Mouse (Mus musculus) testis, adult 2 months (tissue): ENCODE measurements around the gene Ctdsp2. TPM values are rescaled to one million over a fixed set of nuclear protein-coding genes. Genes with fewer than 3 reads are reported as not detected.

Source experiments
- H3K27ac ChIP-seq: fragments of 200-500 bp; 2 replicates; pipeline ENCODE4 v1.5.1; 2012; ENCODE audit warnings: low read depth, low read length; ENCODE audit not compliant: control insufficient read depth, insufficient read depth
- H3K27me3 ChIP-seq: fragments of 200-500 bp; 2 replicates; pipeline ENCODE4 v1.6.1; 2012; ENCODE audit warnings: mild to moderate bottlenecking, low read length, moderate library complexity; ENCODE audit not compliant: control insufficient read depth, insufficient read depth
- H3K36me3 ChIP-seq: fragments of 200-500 bp; 2 replicates; pipeline ENCODE4 v1.6.1; 2012; ENCODE audit warnings: mild to moderate bottlenecking, low read length; ENCODE audit not compliant: control insufficient read depth, insufficient read depth
- H3K4me1 ChIP-seq: fragments of 200-500 bp; 2 replicates; pipeline ENCODE4 v1.6.1; 2012; ENCODE audit warnings: low read length; ENCODE audit not compliant: control insufficient read depth, insufficient read depth
- H3K4me3 ChIP-seq: fragments of 200-500 bp; 2 replicates; pipeline ENCODE4 v1.5.1; 2012; ENCODE audit warnings: low read depth, mild to moderate bottlenecking, low read length, moderate library complexity, mixed read lengths; ENCODE audit not compliant: control insufficient read depth
- CTCF ChIP-seq: fragments of 200-500 bp; IDR thresholded peaks from 2 replicates; pipeline ENCODE4 v1.5.1; 2012; ENCODE audit warnings: low read depth, mild to moderate bottlenecking, inconsistent platforms, low read length, moderate library complexity; ENCODE audit not compliant: control insufficient read depth, insufficient read depth, insufficient replicate concordance
- POLR2A ChIP-seq: fragments of 200-500 bp; IDR thresholded peaks from 2 replicates; pipeline ENCODE4 v1.6.1; 2012; ENCODE audit warnings: low read depth, mild to moderate bottlenecking, inconsistent platforms, low read length, moderate library complexity; ENCODE audit not compliant: control insufficient read depth
- polyA plus RNA-seq: library from polyadenylated mRNA; depleted of rRNA; stranded (reverse); fragments of >200 nt; gene quantifications from 2 replicates; pipeline ENCODE4 v1.2.3, GENCODE M21; 2012

Ctdsp2 gene
- polyA plus RNA-seq, 1 experiment: 39.4 TPM

- no peak overlapping the region for H3K27ac ChIP-seq
- H3K4me3 ChIP-seq: no peak overlapping the region
- no peaks in the 10 kb centered on the region for H3K36me3 ChIP-seq
- no peaks in the 10 kb centered on the region; the same call in 1 of the 2 replicates for H3K27me3 ChIP-seq
- H3K4me1 ChIP-seq: peaks cover 16% of the 10 kb centered on the region
- TF ChIP-seq CTCF (no peak), POLR2A (no peak)
These were observed 15.6 kb upstream of the Ctdsp2 start for GRCm38 (mm10) chr10:126962966-126963330.

GRCm38 (mm10) chr10:126963821-126964220, 14.7 kb upstream of the Ctdsp2 start:
- no peak for TF ChIP-seq POLR2A
- TF ChIP-seq CTCF: no peak
- H3K36me3 ChIP-seq: no peaks in the 10 kb centered on the region
- H3K4me3 ChIP-seq: no peak overlapping the region
- peaks cover 16% of the 10 kb centered on the region for H3K4me1 ChIP-seq
- H3K27ac ChIP-seq: no peak overlapping the region
- H3K27me3 ChIP-seq: no peaks in the 10 kb centered on the region; the same call in 1 of the 2 replicates

- TF ChIP-seq CTCF (no peak), POLR2A (no peak)
- Histone ChIP-seq H3K27ac (peak overlapping the region; percentile 32; the same call in 1 of the 2 replicates), H3K4me1 (peaks cover 15% of the 10 kb centered on the region), H3K4me3 (peak overlapping the region; percentile 5; the same call in 1 of the 2 replicates), H3K27me3 (no peaks in the 10 kb centered on the region), H3K36me3 (no peaks in the 10 kb centered on the region)
These were observed 7.0 kb upstream of the Ctdsp2 start for GRCm38 (mm10) chr10:126971363-126972050.

GRCm38 (mm10) chr10:126972051-126972725, 6.3 kb upstream of the Ctdsp2 start:
- peak overlapping the region; percentile 5; the same call in 1 of the 2 replicates for H3K4me3 ChIP-seq
- H3K27ac ChIP-seq: no peak overlapping the region
- no peaks in the 10 kb centered on the region for H3K36me3 ChIP-seq
- no peaks in the 10 kb centered on the region for H3K27me3 ChIP-seq
- peaks cover 15% of the 10 kb centered on the region for H3K4me1 ChIP-seq
- TF ChIP-seq POLR2A (no peak), CTCF (no peak)

- Histone ChIP-seq H3K27ac (no peak overlapping the region), H3K4me3 (no peak overlapping the region), H3K27me3 (no peaks in the 10 kb centered on the region), H3K36me3 (no peaks in the 10 kb centered on the region), H3K4me1 (peaks cover 18% of the 10 kb centered on the region)
- no peak for TF ChIP-seq CTCF
- TF ChIP-seq POLR2A: no peak
These were observed 5.5 kb upstream of the Ctdsp2 start for GRCm38 (mm10) chr10:126972988-126973387.

GRCm38 (mm10) chr10:126975706-126976105, 2.8 kb upstream of the Ctdsp2 start:
- peaks cover 26% of the 10 kb centered on the region for H3K4me1 ChIP-seq

GRCm38 (mm10) chr10:126977076-126977475, 1.4 kb upstream of the Ctdsp2 start:
- Histone ChIP-seq H3K4me1 (peaks cover 22% of the 10 kb centered on the region), H3K27ac (no peak overlapping the region), H3K4me3 (peak overlapping the region; percentile 26), H3K36me3 (no peaks in the 10 kb centered on the region), H3K27me3 (no peaks in the 10 kb centered on the region)
- no peak for TF ChIP-seq CTCF
- no peak for TF ChIP-seq POLR2A

More at GRCm38 (mm10) chr10:126975706-126976105, 2.8 kb upstream of the Ctdsp2 start:
- no peak overlapping the region for H3K27ac ChIP-seq
- H3K27me3 ChIP-seq: no peaks in the 10 kb centered on the region
- H3K36me3 ChIP-seq: no peaks in the 10 kb centered on the region
- H3K4me3 ChIP-seq: no peak overlapping the region
- TF ChIP-seq CTCF: no peak
